Mouse (Mus musculus): Measurements from ENCODE around the gene Stat5b.

Gene Stat5b

GRCm38 (mm10) chr11:100865618-100866017 lies 15.1 kb upstream of the Stat5b start:
- DNase-seq (ENCODE audit: low spot score): no peak

GRCm38 (mm10) chr11:100863141-100863540 lies 12.6 kb upstream of the Stat5b start:
- no peak for DNase-seq (ENCODE audit: low spot score)

- DNase-seq (ENCODE audit: low spot score): no peak
Measured at GRCm38 (mm10) chr11:100861836-100862235, 11.3 kb upstream of the Stat5b start.

- DNase-seq (ENCODE audit: low spot score): no peak
Measured at GRCm38 (mm10) chr11:100861335-100861734, 10.8 kb upstream of the Stat5b start.

GRCm38 (mm10) chr11:100860198-100861048 lies 9.9 kb upstream of the Stat5b start:
- DNase-seq (ENCODE audit: low spot score): peak; percentile 64

GRCm38 (mm10) chr11:100859579-100860075 lies 9.1 kb upstream of the Stat5b start:
- no peak for DNase-seq (ENCODE audit: low spot score)

- DNase-seq (ENCODE audit: low spot score): peak; percentile 52
Measured at GRCm38 (mm10) chr11:100858935-100859578, 8.5 kb upstream of the Stat5b start, which contains the start of gene Stat5a. Gene Stat5a (plus strand): TSS chr11:100859351.

GRCm38 (mm10) chr11:100857960-100858359 lies 7.4 kb upstream of the Stat5b start:
- no peak for DNase-seq (ENCODE audit: low spot score)

- DNase-seq (ENCODE audit: low spot score): no peak
Measured at GRCm38 (mm10) chr11:100855178-100855577, 4.7 kb upstream of the Stat5b start.

- no peak for DNase-seq (ENCODE audit: low spot score)
Measured at GRCm38 (mm10) chr11:100854268-100854667, 3.7 kb upstream of the Stat5b start.

- no peak for DNase-seq (ENCODE audit: low spot score)
Measured at GRCm38 (mm10) chr11:100853018-100853417, 2.5 kb upstream of the Stat5b start.

GRCm38 (mm10) chr11:100852088-100852487 lies 1.6 kb upstream of the Stat5b start:
- DNase-seq (ENCODE audit: low spot score): no peak

GRCm38 (mm10) chr11:100850778-100851528 lies 429 bp upstream of the Stat5b start:
- DNase-seq (ENCODE audit: low spot score): peak; percentile 63

- DNase-seq (ENCODE audit: low spot score): no peak
Measured at GRCm38 (mm10) chr11:100849456-100850037, 977 bp downstream of the Stat5b start.

GRCm38 (mm10) chr11:100848789-100849379 lies 1.6 kb downstream of the Stat5b start:
- no peak for DNase-seq (ENCODE audit: low spot score)

- no peak for DNase-seq (ENCODE audit: low spot score)
Measured at GRCm38 (mm10) chr11:100848080-100848479, 2.4 kb downstream of the Stat5b start.

- DNase-seq (ENCODE audit: low spot score): no peak
Measured at GRCm38 (mm10) chr11:100847572-100847971, 3.0 kb downstream of the Stat5b start.

GRCm38 (mm10) chr11:100845793-100846192 lies 4.7 kb downstream of the Stat5b start:
- DNase-seq (ENCODE audit: low spot score): no peak

- DNase-seq (ENCODE audit: low spot score): no peak
Measured at GRCm38 (mm10) chr11:100844121-100844520, 6.4 kb downstream of the Stat5b start.

- no peak for DNase-seq (ENCODE audit: low spot score)
Measured at GRCm38 (mm10) chr11:100843070-100843669, 7.4 kb downstream of the Stat5b start.

- no peak for DNase-seq (ENCODE audit: low spot score)
Measured at GRCm38 (mm10) chr11:100842025-100842424, 8.5 kb downstream of the Stat5b start.
